Mouse (Mus musculus): ENCODE measurements around the gene Plpp7. TPM values are rescaled to one million over a fixed set of nuclear protein-coding genes. Genes with fewer than 3 reads are reported as not detected.

The Plpp7 gene
- polyA plus RNA-seq, 1 experiment, result not detected

DNA sequence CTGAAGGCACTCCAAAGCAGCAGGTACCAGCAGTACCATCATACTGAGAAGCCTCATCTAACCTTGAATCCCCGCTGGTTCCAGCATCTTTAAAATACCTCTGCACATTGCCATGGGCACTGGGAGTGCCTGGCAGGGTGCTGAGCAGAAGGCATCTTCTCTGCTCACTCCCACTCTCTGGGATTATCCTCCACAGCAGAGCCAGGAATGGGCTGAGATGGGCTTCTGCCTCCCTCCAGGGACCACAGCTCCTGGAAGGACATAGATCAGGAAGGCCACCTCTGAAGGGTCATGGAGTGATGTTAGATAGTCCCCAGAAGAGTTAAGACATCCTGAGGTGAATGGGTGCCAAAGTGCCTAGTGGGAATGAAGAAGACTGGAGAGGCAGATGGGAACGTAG, 17.2 kb downstream of the Plpp7 start:
- 76% methylated on average over 2 of the region's 2 CpGs for WGBS
- TF ChIP-seq CTCF (IDR thresholded peaks at IDR 0.05; ENCODE audit: control insufficient read depth, insufficient read depth, low read length), result no peak
- TF ChIP-seq POLR2A (IDR thresholded peaks at IDR 0.05; ENCODE audit: borderline replicate concordance, control insufficient read depth, low read depth, low read length), result no peak
- Histone ChIP-seq H3K4me3 (replicated peaks; ENCODE audit: control insufficient read depth, low read depth, low read length) (no peak overlapping the region), H3K4me1 (ENCODE audit: control insufficient read depth, insufficient read depth, low read length) (no peaks in the 10 kb centered on the region; the same call in 1 of the 2 replicates), H3K27ac (ENCODE audit: control insufficient read depth, insufficient read depth, low read depth, low read length, poor library complexity) (no peak overlapping the region)

DNA sequence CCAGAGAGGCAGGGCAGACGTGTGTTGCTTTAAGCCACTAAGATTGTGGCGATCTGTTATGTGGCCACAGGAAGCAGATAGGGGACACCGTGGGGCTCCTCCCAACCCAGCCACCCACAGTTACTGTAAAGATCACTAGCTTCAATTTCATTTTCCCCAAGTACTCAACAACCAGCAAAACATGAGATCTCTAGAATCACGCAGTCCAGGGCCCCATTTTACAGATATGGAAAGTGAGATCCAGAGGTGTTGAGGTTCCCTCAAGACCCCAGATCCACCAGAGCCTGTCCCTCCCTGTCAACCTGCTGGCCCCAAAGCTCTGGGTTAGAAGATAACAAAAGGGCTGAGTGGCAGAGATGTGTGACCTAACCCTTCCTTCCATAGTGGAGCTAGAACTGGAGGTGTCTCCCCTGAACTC, 20.5 kb downstream of the Plpp7 start:
- 30% methylated on average over 4 of the region's 4 CpGs for WGBS
- H3K4me1 ChIP-seq (ENCODE audit: control insufficient read depth, insufficient read depth, low read length), result peaks cover 3% of the 10 kb centered on the region
- TF ChIP-seq CTCF (IDR thresholded peaks at IDR 0.05; ENCODE audit: control insufficient read depth, insufficient read depth, low read length) (no peak), POLR2A (IDR thresholded peaks at IDR 0.05; ENCODE audit: borderline replicate concordance, control insufficient read depth, low read depth, low read length) (no peak)
- no peak overlapping the region for H3K4me3 ChIP-seq (replicated peaks; ENCODE audit: control insufficient read depth, low read depth, low read length)
- H3K27ac ChIP-seq (ENCODE audit: control insufficient read depth, insufficient read depth, low read depth, low read length, poor library complexity), result peak overlapping the region; percentile 52

- TF ChIP-seq CTCF (IDR thresholded peaks at IDR 0.05; ENCODE audit: control insufficient read depth, insufficient read depth, low read length) (no peak), POLR2A (IDR thresholded peaks at IDR 0.05; ENCODE audit: borderline replicate concordance, control insufficient read depth, low read depth, low read length) (no peak)
- peak overlapping the region; percentile 31 for H3K27ac ChIP-seq (ENCODE audit: control insufficient read depth, insufficient read depth, low read depth, low read length, poor library complexity)
- H3K4me1 ChIP-seq (ENCODE audit: control insufficient read depth, insufficient read depth, low read length), result peaks cover 7% of the 10 kb centered on the region
- 80% methylated on average over 20 of the region's 20 CpGs for WGBS
- H3K4me3 ChIP-seq (replicated peaks; ENCODE audit: control insufficient read depth, low read depth, low read length), result no peak overlapping the region
Observed at GRCm38 (mm10) chr2:32119802-32120750, 24.7 kb downstream of the Plpp7 start.

DNA sequence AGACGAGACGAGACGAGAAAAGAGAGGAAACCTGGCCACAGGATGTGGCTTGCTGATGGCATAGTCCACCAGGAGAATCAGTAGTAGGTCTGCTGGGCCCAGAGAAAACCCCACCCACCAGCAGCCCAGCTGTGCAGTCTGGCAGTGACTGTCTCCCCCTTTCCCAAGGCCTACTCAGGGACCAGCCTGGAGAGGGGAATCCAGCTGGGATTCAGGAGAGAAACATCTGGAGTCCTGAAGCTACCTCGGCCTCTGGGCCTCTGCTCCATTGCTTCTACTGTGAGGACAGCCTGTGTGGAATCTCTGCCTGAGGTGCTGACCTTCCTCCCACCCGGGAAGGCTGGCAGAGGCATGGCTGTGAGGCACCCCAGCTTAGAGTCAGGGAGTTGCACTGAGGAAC, 25.8 kb downstream of the Plpp7 start:
- peaks cover 7% of the 10 kb centered on the region for H3K4me1 ChIP-seq (ENCODE audit: control insufficient read depth, insufficient read depth, low read length)
- H3K4me3 ChIP-seq (replicated peaks; ENCODE audit: control insufficient read depth, low read depth, low read length), result peak overlapping the region; percentile 9
- TF ChIP-seq POLR2A (IDR thresholded peaks at IDR 0.05; ENCODE audit: borderline replicate concordance, control insufficient read depth, low read depth, low read length), result no peak
- TF ChIP-seq CTCF (IDR thresholded peaks at IDR 0.05; ENCODE audit: control insufficient read depth, insufficient read depth, low read length), result no peak
- WGBS, result 21% methylated on average over 5 of the region's 5 CpGs
- peak overlapping the region; percentile 77 for H3K27ac ChIP-seq (ENCODE audit: control insufficient read depth, insufficient read depth, low read depth, low read length, poor library complexity)

DNA sequence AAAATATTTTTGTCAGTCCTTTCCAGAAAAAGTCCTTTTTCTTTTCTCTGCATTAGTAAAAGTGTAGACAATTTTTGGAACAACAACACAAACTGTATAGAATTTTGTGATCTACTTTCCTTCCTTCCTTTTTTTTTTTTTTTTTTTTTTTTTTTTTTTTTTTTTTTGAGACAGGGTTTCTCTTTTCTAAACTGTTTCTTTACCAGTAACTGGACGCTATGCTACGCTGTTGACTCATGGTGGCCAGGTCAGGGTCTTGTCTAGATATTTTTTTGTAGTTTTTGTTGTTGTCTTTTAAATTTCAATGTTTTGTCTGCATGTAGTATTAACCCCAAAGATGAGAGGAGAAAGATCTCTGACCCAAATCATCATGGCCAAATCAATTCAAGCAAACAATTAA, 26.5 kb downstream of the Plpp7 start:
- WGBS, result 44% methylated on average over 2 of the region's 2 CpGs
- TF ChIP-seq POLR2A (IDR thresholded peaks at IDR 0.05; ENCODE audit: borderline replicate concordance, control insufficient read depth, low read depth, low read length), result no peak
- TF ChIP-seq CTCF (IDR thresholded peaks at IDR 0.05; ENCODE audit: control insufficient read depth, insufficient read depth, low read length), result no peak
- H3K4me1 ChIP-seq (ENCODE audit: control insufficient read depth, insufficient read depth, low read length), result peaks cover 7% of the 10 kb centered on the region
- H3K27ac ChIP-seq (ENCODE audit: control insufficient read depth, insufficient read depth, low read depth, low read length, poor library complexity), result no peak overlapping the region
- H3K4me3 ChIP-seq (replicated peaks; ENCODE audit: control insufficient read depth, low read depth, low read length), result no peak overlapping the region

GRCm38 (mm10) chr2:32127653-32128535, 32.6 kb downstream of the Plpp7 start:
- no peak overlapping the region for H3K4me3 ChIP-seq (replicated peaks; ENCODE audit: control insufficient read depth, low read depth, low read length)
- H3K4me1 ChIP-seq (ENCODE audit: control insufficient read depth, insufficient read depth, low read length), result peaks cover 3% of the 10 kb centered on the region
- WGBS, result 20% methylated on average over 16 of the region's 16 CpGs
- peak overlapping the region; percentile 97 for H3K27ac ChIP-seq (ENCODE audit: control insufficient read depth, insufficient read depth, low read depth, low read length, poor library complexity)
- TF ChIP-seq CTCF (IDR thresholded peaks at IDR 0.05; ENCODE audit: control insufficient read depth, insufficient read depth, low read length) (no peak), POLR2A (IDR thresholded peaks at IDR 0.05; ENCODE audit: borderline replicate concordance, control insufficient read depth, low read depth, low read length) (no peak)

- H3K4me3 ChIP-seq (replicated peaks; ENCODE audit: control insufficient read depth, low read depth, low read length), result no peak overlapping the region
- WGBS, result 52% methylated on average over 5 of the region's 5 CpGs
- H3K4me1 ChIP-seq (ENCODE audit: control insufficient read depth, insufficient read depth, low read length), result peaks cover 3% of the 10 kb centered on the region
- peak overlapping the region; percentile 97 for H3K27ac ChIP-seq (ENCODE audit: control insufficient read depth, insufficient read depth, low read depth, low read length, poor library complexity)
- TF ChIP-seq CTCF (IDR thresholded peaks at IDR 0.05; ENCODE audit: control insufficient read depth, insufficient read depth, low read length), result no peak
- TF ChIP-seq POLR2A (IDR thresholded peaks at IDR 0.05; ENCODE audit: borderline replicate concordance, control insufficient read depth, low read depth, low read length), result no peak
Observed at GRCm38 (mm10) chr2:32128536-32128841, 33.2 kb downstream of the Plpp7 start.

Data from bone marrow, adult 2 months (tissue).